Mouse (Mus musculus) kidney, embryonic 15.5 days (tissue): ENCODE measurements around the gene B3galnt1. TPM values are rescaled to one million over a fixed set of nuclear protein-coding genes. Genes with fewer than 3 reads are reported as not detected.
A peak's percentile ranks its signal among the peaks of the same experiment; 100 is the strongest.

Experiments
- ATAC-seq: fragments of 200-750 bp; cut with Nextera tagmentation; replicated peaks from 2 replicates; pipeline ENCODE4 v1.8.0; 2017; ENCODE audit warnings: moderate TSS enrichment; ENCODE audit not compliant: low FRiP score
- H3K27ac ChIP-seq: fragments of 300-500 bp; sonication (generic); 2 replicates; pipeline ENCODE4 v1.5.1; 2015; ENCODE audit warnings: mild to moderate bottlenecking, inconsistent platforms
- H3K27me3 ChIP-seq: fragments of 300-500 bp; sonication (generic); 2 replicates; pipeline ENCODE4 v1.6.1; 2015; ENCODE audit warnings: inconsistent platforms
- H3K36me3 ChIP-seq: fragments of 300-500 bp; sonication (generic); 2 replicates; pipeline ENCODE4 v1.6.1; 2015; ENCODE audit warnings: inconsistent platforms
- H3K4me1 ChIP-seq: fragments of 300-500 bp; sonication (generic); 2 replicates; pipeline ENCODE4 v1.6.1; 2015; ENCODE audit warnings: inconsistent platforms
- H3K4me2 ChIP-seq: fragments of 300-500 bp; sonication (generic); 2 replicates; pipeline ENCODE4 v1.6.1; 2015; ENCODE audit warnings: moderate library complexity, mild to moderate bottlenecking, inconsistent platforms
- H3K4me3 ChIP-seq: fragments of 300-500 bp; sonication (generic); replicated peaks from 2 replicates; pipeline ENCODE4 v1.5.1; 2015; ENCODE audit warnings: mild to moderate bottlenecking, inconsistent platforms
- H3K9ac ChIP-seq: fragments of 300-500 bp; sonication (generic); 2 replicates; pipeline ENCODE4 v1.6.1; 2015; ENCODE audit warnings: mild to moderate bottlenecking, inconsistent platforms
- H3K9me3 ChIP-seq: fragments of 300-500 bp; sonication (generic); replicated peaks from 2 replicates; pipeline ENCODE4 v1.6.1; 2016; ENCODE audit warnings: inconsistent platforms
- WGBS: fragments of 180-500 bp; shearing (Covaris S2); methylation state at CpG from one replicate; pipeline ENCODE4 v1.1.7; 2015; ENCODE audit warnings: mixed read lengths; 5-methylcytosine and 5-hydroxymethylcytosine counted together
- polyA plus RNA-seq: library from polyadenylated mRNA; unstranded; fragments of >200 nt; fragmentation: Nextera tagmentation; extraction: Ambion mirVana; gene quantifications from 2 replicates; pipeline ENCODE4 v1.2.1, GENCODE M21; 2015

B3galnt1 gene
- polyA plus RNA-seq = 32.6 and 34.0 TPM in 2 replicates

GRCm38 (mm10) chr3:69598261-69599165, at the start of gene B3galnt1:
TSS of gene B3galnt1 (minus strand) at chr3:69598960.
- Histone ChIP-seq H3K9me3 (no peaks in the 10 kb centered on the region), H3K27me3 (no peaks in the 10 kb centered on the region), H3K27ac (peak within 1 kb of the TSS; percentile 27; the same call in 1 of the 2 replicates), H3K36me3 (no peaks in the 10 kb centered on the region), H3K9ac (peak within 1 kb of the TSS; percentile 85), H3K4me1 (peaks cover 17% of the 10 kb centered on the region), H3K4me3 (peak within 1 kb of the TSS; percentile 74), H3K4me2 (peak within 1 kb of the TSS; percentile 92)
- WGBS = 1% methylated on average over 91 of the region's 99 CpGs
- peak; percentile 83 for ATAC-seq

GRCm38 (mm10) chr3:69634521-69634920, 35.8 kb upstream of the B3galnt1 start:
- Histone ChIP-seq H3K4me2 (no peak overlapping the region), H3K4me1 (no peaks in the 10 kb centered on the region), H3K9ac (no peak overlapping the region), H3K27ac (no peak overlapping the region), H3K27me3 (no peaks in the 10 kb centered on the region), H3K36me3 (no peaks in the 10 kb centered on the region), H3K4me3 (no peak overlapping the region), H3K9me3 (0 out of 2 replicates have a peak, but pooled peaks cover 3% of the 10 kb centered on the region)
- no peak for ATAC-seq
- 84% methylated on average over 3 of the region's 3 CpGs for WGBS

GRCm38 (mm10) chr3:69633706-69634420, 35.1 kb upstream of the B3galnt1 start:
- ATAC-seq = no peak
- Histone ChIP-seq H3K36me3 (no peaks in the 10 kb centered on the region), H3K9me3 (0 out of 2 replicates have a peak, but pooled peaks cover 3% of the 10 kb centered on the region), H3K4me2 (no peak overlapping the region), H3K27me3 (no peaks in the 10 kb centered on the region), H3K9ac (no peak overlapping the region), H3K4me1 (no peaks in the 10 kb centered on the region), H3K27ac (no peak overlapping the region), H3K4me3 (no peak overlapping the region)
- WGBS = 78% methylated on average over 12 of the region's 12 CpGs

GRCm38 (mm10) chr3:69626963-69627590, 28.3 kb upstream of the B3galnt1 start:
- no peak overlapping the region for H3K4me2 ChIP-seq
- no peak overlapping the region for H3K9ac ChIP-seq
- no peaks in the 10 kb centered on the region for H3K4me1 ChIP-seq
- no peaks in the 10 kb centered on the region for H3K9me3 ChIP-seq
- H3K36me3 ChIP-seq = no peaks in the 10 kb centered on the region
- 71% methylated on average over 11 of the region's 11 CpGs for WGBS
- no peak overlapping the region for H3K27ac ChIP-seq
- H3K4me3 ChIP-seq = no peak overlapping the region
- no peaks in the 10 kb centered on the region for H3K27me3 ChIP-seq
- no peak for ATAC-seq

- H3K9me3 ChIP-seq = no peaks in the 10 kb centered on the region
- H3K4me1 ChIP-seq = no peaks in the 10 kb centered on the region
- no peaks in the 10 kb centered on the region for H3K27me3 ChIP-seq
- ATAC-seq = no peak
- H3K27ac ChIP-seq = no peak overlapping the region
- H3K4me3 ChIP-seq = no peak overlapping the region
- no peak overlapping the region for H3K4me2 ChIP-seq
- 75% methylated on average over 11 of the region's 11 CpGs for WGBS
- H3K36me3 ChIP-seq = no peaks in the 10 kb centered on the region
- no peak overlapping the region for H3K9ac ChIP-seq
Observed at GRCm38 (mm10) chr3:69626213-69626962, 27.6 kb upstream of the B3galnt1 start.

- WGBS = 81% methylated on average over 2 of the region's 2 CpGs
- ATAC-seq = no peak
- Histone ChIP-seq H3K36me3 (no peaks in the 10 kb centered on the region), H3K4me2 (no peak overlapping the region), H3K27ac (no peak overlapping the region), H3K9me3 (no peaks in the 10 kb centered on the region), H3K9ac (no peak overlapping the region), H3K4me3 (no peak overlapping the region), H3K27me3 (no peaks in the 10 kb centered on the region), H3K4me1 (no peaks in the 10 kb centered on the region)
Observed at GRCm38 (mm10) chr3:69624182-69624581, 25.4 kb upstream of the B3galnt1 start.

- Histone ChIP-seq H3K27ac (no peak overlapping the region), H3K4me2 (no peak overlapping the region), H3K9ac (no peak overlapping the region), H3K4me1 (no peaks in the 10 kb centered on the region), H3K4me3 (no peak overlapping the region), H3K27me3 (no peaks in the 10 kb centered on the region), H3K9me3 (0 out of 2 replicates have a peak, but pooled peaks cover 4% of the 10 kb centered on the region), H3K36me3 (no peaks in the 10 kb centered on the region)
- WGBS = 85% methylated on average over 5 of the region's 5 CpGs
- ATAC-seq = peak; percentile 49; the same call in 1 of the 2 replicates
Observed at GRCm38 (mm10) chr3:69607909-69608308, 9.1 kb upstream of the B3galnt1 start.

GRCm38 (mm10) chr3:69607468-69607867, 8.7 kb upstream of the B3galnt1 start:
- no peak overlapping the region for H3K27ac ChIP-seq
- H3K9me3 ChIP-seq = 0 out of 2 replicates have a peak, but pooled peaks cover 4% of the 10 kb centered on the region
- no peaks in the 10 kb centered on the region for H3K36me3 ChIP-seq
- H3K4me2 ChIP-seq = no peak overlapping the region
- H3K27me3 ChIP-seq = no peaks in the 10 kb centered on the region
- H3K9ac ChIP-seq = no peak overlapping the region
- no peak overlapping the region for H3K4me3 ChIP-seq
- ATAC-seq = peak; percentile 87
- WGBS = 16% methylated on average over 1 of the region's 1 CpGs
- no peaks in the 10 kb centered on the region for H3K4me1 ChIP-seq

- Histone ChIP-seq H3K27me3 (no peaks in the 10 kb centered on the region), H3K4me3 (no peak overlapping the region), H3K4me1 (no peaks in the 10 kb centered on the region), H3K9ac (no peak overlapping the region), H3K9me3 (no peaks in the 10 kb centered on the region), H3K36me3 (no peaks in the 10 kb centered on the region), H3K4me2 (no peak overlapping the region), H3K27ac (no peak overlapping the region)
- ATAC-seq = no peak
- WGBS = 83% methylated on average over 1 of the region's 1 CpGs
Observed at GRCm38 (mm10) chr3:69606923-69607322, 8.2 kb upstream of the B3galnt1 start.

GRCm38 (mm10) chr3:69599166-69599500, 373 bp upstream of the B3galnt1 start:
- Histone ChIP-seq H3K9me3 (no peaks in the 10 kb centered on the region), H3K4me2 (peak overlapping the region; percentile 92), H3K4me1 (peaks cover 17% of the 10 kb centered on the region), H3K36me3 (no peaks in the 10 kb centered on the region), H3K27me3 (no peaks in the 10 kb centered on the region), H3K27ac (no peak overlapping the region), H3K4me3 (peak overlapping the region; percentile 74), H3K9ac (peak overlapping the region; percentile 85; the same call in 1 of the 2 replicates)
- 10% methylated on average over 3 of the region's 5 CpGs for WGBS
- ATAC-seq = peak; percentile 12; the same call in 1 of the 2 replicates

GRCm38 (mm10) chr3:69597816-69598215, 944 bp downstream of the B3galnt1 start:
- Histone ChIP-seq H3K27ac (0 out of 2 replicates have a peak overlapping the region, but pooled peaks have one; percentile 27), H3K4me1 (peaks cover 17% of the 10 kb centered on the region), H3K27me3 (no peaks in the 10 kb centered on the region), H3K36me3 (no peaks in the 10 kb centered on the region), H3K4me3 (peak overlapping the region; percentile 74), H3K4me2 (peak overlapping the region; percentile 92), H3K9ac (peak overlapping the region; percentile 85), H3K9me3 (no peaks in the 10 kb centered on the region)
- ATAC-seq = peak; percentile 23; the same call in 1 of the 2 replicates
- WGBS = 9% methylated on average over 7 of the region's 7 CpGs
